Mouse (Mus musculus) forebrain, embryonic 14.5 days (tissue): ENCODE results near the gene Pde12. TPM values are rescaled to one million over a fixed set of nuclear protein-coding genes. Genes with fewer than 3 reads are reported as not detected.
A peak's percentile ranks its signal among the peaks of the same experiment; 100 is the strongest.

Experiments used
- ATAC-seq: fragments of 200-750 bp; cut with Nextera tagmentation; 2 replicates; pipeline ENCODE4 v1.8.0; 2017; ENCODE audit warnings: mild to moderate bottlenecking, moderate library complexity
- DNase-seq: peaks from one replicate; pipeline ENCODE4 v3.0.0-alpha.2; 2015; ENCODE audit warnings: low spot score
- H3K27ac ChIP-seq: fragments of 300-500 bp; sonication (generic); 2 replicates; pipeline ENCODE4 v1.5.1; 2014; ENCODE audit warnings: low read depth, mild to moderate bottlenecking, control low read depth, low read length, moderate library complexity
- H3K27me3 ChIP-seq: fragments of 300-500 bp; sonication (generic); replicated peaks from 2 replicates; pipeline ENCODE4 v1.6.1; 2014; ENCODE audit warnings: low read length, control low read depth, mixed read lengths; ENCODE audit not compliant: control insufficient read depth, insufficient read depth
- H3K36me3 ChIP-seq: fragments of 300-500 bp; sonication (generic); 2 replicates; pipeline ENCODE4 v1.6.1; 2014; ENCODE audit warnings: low read length, control low read depth; ENCODE audit not compliant: control insufficient read depth, insufficient read depth
- H3K4me1 ChIP-seq: fragments of 300-500 bp; sonication (generic); 2 replicates; pipeline ENCODE4 v1.6.1; 2014; ENCODE audit warnings: antibody characterized with exemption, low read length, control low read depth; ENCODE audit not compliant: control insufficient read depth, insufficient read depth
- H3K4me2 ChIP-seq: fragments of 300-500 bp; sonication (generic); 2 replicates; pipeline ENCODE4 v1.6.1; 2014; ENCODE audit warnings: mild to moderate bottlenecking, control low read depth, low read length
- H3K4me3 ChIP-seq: fragments of 300-500 bp; sonication (generic); 2 replicates; pipeline ENCODE4 v1.5.1; 2014; ENCODE audit warnings: low read depth, low read length, control low read depth
- H3K9ac ChIP-seq: fragments of 300-500 bp; sonication (generic); 2 replicates; pipeline ENCODE4 v1.6.1; 2014; ENCODE audit warnings: mild to moderate bottlenecking, low read length, control low read depth, moderate library complexity
- H3K9me3 ChIP-seq: fragments of 300-500 bp; sonication (generic); replicated peaks from 2 replicates; pipeline ENCODE4 v1.6.1; 2016; ENCODE audit warnings: low read length, control low read depth, mixed read lengths; ENCODE audit not compliant: control insufficient read depth
- WGBS: fragments of 180-500 bp; shearing (Covaris S2); extraction: QIAGEN DNeasy Blood & Tissue Kit; methylation state at CpG from one replicate; pipeline ENCODE4 v1.1.7; 2014; 5-methylcytosine and 5-hydroxymethylcytosine counted together
- microRNA-seq: library from miRNA; unstranded; fragments of <30 nt; microRNA quantifications from one replicate; pipeline ENCODE4, GENCODE M21; 2016
- polyA plus RNA-seq: library from polyadenylated mRNA; unstranded; fragments of >200 nt; fragmentation: Nextera tagmentation; extraction: Ambion mirVana; gene quantifications from 2 replicates; pipeline ENCODE4 v1.2.1, GENCODE M21; 2014

Pde12 gene
- polyA plus RNA-seq, 1 experiment from 2014 or later: 13.2 TPM

DNA sequence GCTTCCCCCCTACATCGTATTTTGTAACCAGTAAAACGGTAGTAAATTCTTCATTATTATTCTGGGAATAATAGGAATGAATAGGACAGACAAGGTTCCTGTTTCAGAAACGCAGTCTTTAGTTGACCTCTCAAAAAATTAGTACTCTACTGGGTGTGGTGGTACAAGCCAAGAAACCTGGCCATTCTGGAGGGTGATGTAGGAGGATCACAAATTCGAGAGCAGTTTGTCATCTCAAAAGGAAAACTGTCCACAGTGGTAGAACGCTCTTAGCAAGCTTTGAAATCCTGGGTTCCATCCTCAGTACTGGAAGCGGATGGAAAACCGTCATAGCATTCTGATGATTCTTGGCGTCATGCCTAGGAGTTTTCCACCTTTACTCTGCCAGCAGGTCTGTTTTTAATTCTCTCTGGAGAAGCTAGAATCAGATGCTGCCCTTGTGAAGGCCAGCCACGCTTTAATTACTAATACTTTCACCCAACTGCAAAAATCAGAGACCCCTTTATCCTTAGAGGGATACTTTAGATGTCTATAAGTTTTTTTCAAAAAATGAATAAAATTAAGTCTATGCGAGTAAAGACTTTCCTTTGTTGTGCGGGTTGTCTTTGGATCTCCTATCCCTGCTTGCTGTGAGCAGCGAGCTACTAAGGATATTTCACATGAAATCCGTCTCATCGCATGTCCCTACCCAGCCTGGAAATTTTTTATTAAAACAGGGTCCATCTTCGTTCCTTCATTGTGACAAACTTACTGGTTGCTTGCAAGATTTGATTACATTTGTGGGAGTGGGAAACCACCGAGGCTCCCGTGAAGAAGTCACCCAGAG lies 32.4 kb downstream of the Pde12 start:
- H3K27ac ChIP-seq: peak overlapping the region; percentile 93
- DNase-seq: peak; percentile 46
- H3K36me3 ChIP-seq: peaks cover 8% of the 10 kb centered on the region
- H3K27me3 ChIP-seq: no peaks in the 10 kb centered on the region
- peak overlapping the region; percentile 82 for H3K4me2 ChIP-seq
- ATAC-seq: peak; percentile 25
- peaks cover 20% of the 10 kb centered on the region for H3K4me1 ChIP-seq
- peak overlapping the region; percentile 60 for H3K9ac ChIP-seq
- 31% methylated on average over 17 of the region's 17 CpGs for WGBS
- no peaks in the 10 kb centered on the region for H3K9me3 ChIP-seq
- peak overlapping the region; percentile 87 for H3K4me3 ChIP-seq

- Histone ChIP-seq H3K27me3 (no peaks in the 10 kb centered on the region), H3K36me3 (peaks cover 85% of the 10 kb centered on the region), H3K4me1 (no peaks in the 10 kb centered on the region), H3K4me3 (no peak overlapping the region), H3K4me2 (no peak overlapping the region), H3K9ac (no peak overlapping the region), H3K9me3 (no peaks in the 10 kb centered on the region), H3K27ac (no peak overlapping the region)
- no peak for ATAC-seq
- no peak for DNase-seq
- WGBS: 95% methylated on average over 5 of the region's 5 CpGs
These were observed 43.0 kb downstream of the Pde12 start for GRCm38 (mm10) chr14:26626605-26627140.

GRCm38 (mm10) chr14:26625301-26625700 lies 44.4 kb downstream of the Pde12 start:
- no peaks in the 10 kb centered on the region for H3K4me1 ChIP-seq
- H3K9ac ChIP-seq: no peak overlapping the region
- H3K4me2 ChIP-seq: no peak overlapping the region
- WGBS: 89% methylated on average over 4 of the region's 4 CpGs
- no peak overlapping the region for H3K4me3 ChIP-seq
- H3K9me3 ChIP-seq: no peaks in the 10 kb centered on the region
- ATAC-seq (no peak), DNase-seq (no peak)
- H3K27me3 ChIP-seq: no peaks in the 10 kb centered on the region
- peaks cover 89% of the 10 kb centered on the region for H3K36me3 ChIP-seq
- H3K27ac ChIP-seq: no peak overlapping the region

GRCm38 (mm10) chr14:26610689-26611088 lies 59.0 kb downstream of the Pde12 start:
- no peak for ATAC-seq

More at GRCm38 (mm10) chr14:26610689-26611088, 59.0 kb downstream of the Pde12 start:
- H3K27ac ChIP-seq: no peak overlapping the region
- no peak overlapping the region for H3K4me3 ChIP-seq
- H3K36me3 ChIP-seq: peaks cover 72% of the 10 kb centered on the region
- no peak overlapping the region for H3K4me2 ChIP-seq
- H3K9ac ChIP-seq: no peak overlapping the region
- no peaks in the 10 kb centered on the region for H3K4me1 ChIP-seq
- H3K9me3 ChIP-seq: no peaks in the 10 kb centered on the region
- DNase-seq: no peak
- 95% methylated on average over 4 of the region's 4 CpGs for WGBS
- H3K27me3 ChIP-seq: no peaks in the 10 kb centered on the region

Small RNA genes lying within 50 kb of the gene (microRNA-seq; reads per million reads assigned to microRNA genes)
- 0.40 reads per million for gene Mir7672

Other genes with a start within 250 kb of the Pde12 start
- 11.7 and 15.8 TPM in 2 replicates for gene Slmap, start 135.0 kb downstream of the Pde12 start, polyA plus RNA-seq
- 18.2 and 20.5 TPM in 2 replicates for gene Dennd6a, start 96.0 kb downstream of the Pde12 start, polyA plus RNA-seq
- 681 and 712 TPM in 2 replicates for gene Arf4, start 31.8 kb downstream of the Pde12 start, polyA plus RNA-seq
- 0.10 TPM in 2 replicates for gene Dnah12, start 23.4 kb upstream of the Pde12 start, polyA plus RNA-seq
- gene Asb14, start 224.7 kb upstream of the Pde12 start, polyA plus RNA-seq: 0.09 TPM in 1 of 2 replicates, not detected in the other